Mouse (Mus musculus) embryonic fibroblast, embryonic 13.5 days (primary cell): Measurements from ENCODE around the gene Nr3c2.

Source experiments
- CTCF ChIP-seq: IDR thresholded peaks from 2 replicates; pipeline ENCODE4 v1.5.1; 2011; ENCODE audit warnings: mild to moderate bottlenecking, control low read depth, low read length, moderate library complexity, borderline replicate concordance; ENCODE audit not compliant: insufficient read depth
- POLR2A ChIP-seq: IDR thresholded peaks from 2 replicates; pipeline ENCODE4 v1.6.1; 2011; ENCODE audit warnings: low read depth, mild to moderate bottlenecking, control low read depth, low read length, moderate library complexity

GRCm38 (mm10) chr8:77267941-77268405, 368.7 kb downstream of the Nr3c2 start:
- TF ChIP-seq CTCF (no peak), POLR2A (no peak)
